Mouse (Mus musculus): ENCODE measurements around the gene Dlec1. TPM values are rescaled to one million over a fixed set of nuclear protein-coding genes. Genes with fewer than 3 reads are reported as not detected.

Dlec1 gene
- total RNA-seq, 4 experiments from 2014 or later, result 2.2 to 6.6 (median 4.5) TPM

- DNase-seq, result no peak
These were observed 11.8 kb upstream of the Dlec1 start for GRCm38 (mm10) chr9:119090462-119090861.

GRCm38 (mm10) chr9:119091581-119092310 is 10.5 kb upstream of the Dlec1 start:
- DNase-seq, result no peak

- DNase-seq, result no peak
These were observed 9.5 kb upstream of the Dlec1 start for GRCm38 (mm10) chr9:119092473-119093418.

- DNase-seq, result peak; percentile 78
These were observed 8.6 kb upstream of the Dlec1 start, which contains the start of gene Plcd1 for GRCm38 (mm10) chr9:119093419-119094295. Gene Plcd1, minus strand, starts transcription at chr9:119093502.

DNA sequence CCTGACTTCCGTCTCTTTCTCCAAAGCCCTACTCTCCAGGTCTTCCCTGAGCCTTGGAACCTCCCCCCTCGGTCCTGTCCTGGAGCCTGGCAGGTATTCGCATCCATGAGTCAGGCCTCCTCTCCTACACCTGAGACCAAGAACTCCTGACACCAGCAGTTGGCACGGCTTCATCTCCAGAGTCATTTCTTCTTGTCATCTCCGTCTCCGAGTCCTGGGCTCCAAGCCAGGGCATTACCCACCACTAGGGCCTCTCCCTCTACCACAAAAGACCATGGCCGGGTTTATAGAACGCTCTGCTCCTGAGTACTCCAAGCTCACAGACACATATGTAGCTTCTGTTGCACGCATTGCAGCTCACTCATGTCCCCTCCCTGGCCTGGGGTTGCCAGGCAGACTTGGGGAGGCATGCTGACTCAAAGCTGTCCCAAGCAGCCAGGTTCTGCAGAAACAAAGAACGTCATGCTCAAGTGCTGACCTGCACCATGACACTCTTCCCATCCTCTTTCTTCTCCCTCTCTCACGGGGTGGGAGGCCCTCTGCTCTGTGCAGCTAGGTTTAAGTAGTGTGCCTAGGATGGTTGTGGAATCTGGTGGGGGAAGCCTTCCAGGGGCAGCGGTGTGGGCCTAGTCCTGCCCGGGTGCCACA is 7.7 kb upstream of the Dlec1 start:
- no peak for DNase-seq

DNA sequence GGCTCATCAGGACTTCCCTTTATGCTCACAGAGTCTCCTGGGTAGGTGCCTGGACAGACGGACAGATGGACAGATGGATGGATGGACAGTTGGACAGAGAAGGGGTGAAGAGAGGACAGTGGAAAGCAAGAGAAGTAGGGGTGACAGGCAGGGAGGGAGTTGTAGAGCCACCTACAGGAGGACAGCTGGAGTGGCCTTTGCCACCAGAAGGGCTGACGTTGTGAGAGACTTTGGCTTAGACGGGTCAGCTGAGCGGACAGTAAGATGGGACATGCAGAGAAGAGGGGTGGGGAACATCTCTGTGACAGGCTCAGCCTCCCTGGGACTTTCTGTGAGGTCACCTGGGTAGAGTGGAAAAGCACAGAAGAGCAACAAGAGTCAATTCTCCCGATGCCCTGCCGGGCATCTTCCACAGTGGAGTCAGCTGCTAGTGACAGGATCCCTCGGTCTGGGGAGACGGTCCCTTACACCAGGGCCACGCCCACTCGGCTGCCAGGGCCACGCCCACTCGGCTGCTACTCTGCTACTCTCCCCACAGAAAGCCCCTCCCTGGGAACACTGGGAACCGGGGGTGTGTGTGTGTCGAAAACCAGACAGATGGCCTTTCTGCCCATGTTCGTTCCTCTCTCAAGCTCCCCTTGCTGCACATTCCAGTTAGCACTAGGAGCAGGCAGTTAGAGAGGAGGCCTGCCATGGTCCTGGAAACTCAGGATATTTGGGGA is 1.9 kb upstream of the Dlec1 start:
- DNase-seq, result no peak

- DNase-seq, result no peak
These were observed 470 bp downstream of the Dlec1 start for GRCm38 (mm10) chr9:119102783-119103113.

DNA sequence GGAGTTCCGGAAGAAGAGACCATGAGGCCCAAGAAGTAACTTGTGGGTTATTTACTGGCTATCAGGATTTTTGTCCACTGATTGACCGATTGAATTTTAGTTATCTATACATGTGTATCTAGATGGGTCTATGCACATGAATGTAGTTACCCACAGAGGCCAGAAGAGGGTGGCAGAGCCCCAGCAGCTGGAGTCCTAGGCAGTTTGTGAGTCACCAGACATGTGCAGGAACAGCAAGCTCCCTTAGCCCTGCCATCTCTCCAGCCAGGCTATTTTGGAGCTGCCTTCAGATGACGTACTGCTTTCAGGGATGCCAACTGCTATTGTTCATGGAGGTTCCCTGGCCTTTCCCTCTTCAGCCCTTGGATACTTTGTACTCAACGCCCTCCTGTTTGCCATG is 5.3 kb downstream of the Dlec1 start:
- no peak for DNase-seq

DNA sequence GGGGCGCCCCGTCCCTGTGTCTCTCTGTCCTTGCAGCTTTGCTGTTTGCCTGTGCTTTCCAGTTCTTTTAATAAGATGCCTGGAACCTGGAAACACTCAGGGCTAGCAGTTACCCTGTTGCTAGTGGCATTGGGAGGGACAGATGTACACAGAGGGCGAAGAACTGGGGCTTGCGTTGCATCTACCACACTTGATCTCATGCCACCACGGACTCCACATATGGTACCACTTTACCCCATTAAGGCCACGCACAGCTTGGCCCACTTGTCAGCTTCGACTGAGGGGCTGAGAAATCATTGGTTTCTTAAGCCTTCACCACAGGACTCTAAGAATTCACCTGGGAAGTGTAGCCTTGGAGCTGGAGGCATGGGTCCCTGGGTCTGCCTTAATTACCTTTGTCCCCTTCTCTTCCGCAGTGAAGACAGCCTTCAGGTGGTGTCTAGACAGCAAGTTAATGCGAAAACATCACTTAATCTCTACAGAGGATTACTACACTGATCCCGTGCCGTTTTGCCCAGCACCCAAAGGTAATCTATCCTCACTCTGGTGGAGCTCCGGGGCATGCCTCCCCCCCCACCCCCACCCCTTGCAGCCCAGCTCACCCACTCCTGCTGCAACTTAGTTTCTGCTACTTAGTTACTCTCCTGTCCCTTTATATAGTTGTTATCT is 7.5 kb downstream of the Dlec1 start:
- no peak for DNase-seq

GRCm38 (mm10) chr9:119110640-119111039 is 8.4 kb downstream of the Dlec1 start:
- DNase-seq, result no peak

GRCm38 (mm10) chr9:119114911-119115310 is 12.6 kb downstream of the Dlec1 start:
- no peak for DNase-seq

DNA sequence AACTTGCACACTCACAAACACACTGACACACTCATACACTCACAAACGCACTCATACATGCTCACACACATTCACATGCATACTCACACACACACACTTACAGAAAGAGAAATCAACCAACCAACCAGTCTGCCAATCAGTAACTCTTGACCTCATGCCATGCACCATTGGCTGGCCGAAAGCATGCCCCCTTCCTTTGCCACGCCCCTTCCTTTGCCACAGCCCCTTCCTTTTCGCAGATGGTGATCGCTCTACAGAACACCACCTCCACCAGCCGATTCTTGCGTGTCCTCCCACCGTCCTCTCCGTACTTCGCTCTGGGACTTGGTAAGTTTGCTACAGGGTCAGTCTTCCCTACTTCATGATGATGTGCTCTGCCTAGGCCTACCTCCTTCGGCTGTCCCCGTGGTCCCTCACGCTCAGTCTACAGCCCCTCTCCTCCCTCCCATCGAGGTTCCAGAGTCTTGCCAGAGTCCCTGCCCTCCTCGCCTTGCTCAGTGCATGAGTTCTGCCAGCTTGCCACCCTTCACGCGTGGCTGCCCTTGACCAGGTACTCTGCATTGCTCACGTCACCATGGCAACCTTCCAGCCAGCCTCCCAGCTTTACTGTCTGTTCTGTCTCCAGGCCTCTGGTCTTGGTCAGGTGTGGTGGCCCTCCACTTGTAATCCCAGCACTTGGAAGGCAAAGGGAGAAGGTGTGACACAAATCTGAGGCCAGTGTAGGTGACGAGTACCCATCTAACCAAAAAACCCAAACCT is 17.3 kb downstream of the Dlec1 start:
- DNase-seq, result no peak

DNA sequence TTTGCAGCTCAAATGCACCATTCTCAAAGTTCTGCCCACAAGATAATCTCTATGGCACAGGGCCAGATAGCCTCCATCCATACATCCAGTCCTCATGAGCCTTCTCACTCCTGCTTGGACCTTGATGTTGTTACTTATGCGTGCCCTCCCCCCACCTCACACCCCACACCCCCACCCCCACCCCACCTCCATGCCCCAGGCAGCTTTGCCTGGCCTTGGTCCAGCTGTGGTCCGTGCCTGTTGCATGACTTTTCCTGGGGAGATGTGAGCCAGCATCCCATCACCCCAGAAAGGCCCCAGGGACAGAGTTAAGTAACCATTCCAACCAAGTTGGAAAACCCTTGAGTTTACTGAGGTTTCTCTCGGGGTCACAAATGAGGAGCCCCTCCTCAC is 17.9 kb downstream of the Dlec1 start:
- no peak for DNase-seq

GRCm38 (mm10) chr9:119122596-119123369 is 20.5 kb downstream of the Dlec1 start:
- no peak for DNase-seq

- no peak for DNase-seq
These were observed 26.3 kb downstream of the Dlec1 start for GRCm38 (mm10) chr9:119128436-119129181.

DNA sequence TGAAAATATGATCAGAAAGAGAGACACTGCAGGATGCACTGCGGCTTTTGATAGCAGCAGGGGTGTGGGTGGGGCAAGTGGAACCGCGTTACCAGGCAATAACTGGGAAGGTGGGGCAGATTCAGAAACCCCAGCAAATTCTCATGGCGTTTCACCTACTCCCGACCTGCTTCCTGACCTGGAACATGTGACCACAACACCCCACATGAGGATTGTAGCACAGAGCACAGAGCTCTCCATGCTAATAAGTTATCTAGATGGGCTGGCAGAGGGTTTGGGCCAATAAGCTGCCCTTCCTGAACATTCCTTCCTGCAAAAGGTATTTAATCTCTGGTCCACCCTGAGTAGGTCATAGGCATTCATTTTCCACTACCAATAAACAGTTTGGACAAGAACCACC is 28.4 kb downstream of the Dlec1 start:
- no peak for DNase-seq

GRCm38 (mm10) chr9:119138836-119139235 is 36.6 kb downstream of the Dlec1 start:
- DNase-seq, result no peak

DNA sequence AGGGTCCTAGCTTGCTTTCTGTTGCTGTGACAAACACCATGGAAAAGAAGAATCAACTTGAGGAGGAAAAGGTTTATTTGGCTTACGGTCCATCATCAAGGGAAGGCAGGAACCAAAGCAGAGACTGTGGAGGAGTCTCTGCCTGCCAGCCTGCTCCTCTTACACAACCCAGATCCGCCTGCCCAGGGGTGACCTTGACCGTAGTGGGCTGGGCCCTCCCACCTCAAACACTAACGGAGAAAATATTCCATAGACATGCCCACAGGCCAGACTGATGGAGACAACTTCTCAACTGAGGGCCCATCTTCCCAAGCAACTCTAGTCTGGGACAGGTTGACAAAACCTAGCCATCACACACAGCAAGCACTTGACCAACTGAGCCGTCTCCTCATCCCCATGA is 39.8 kb downstream of the Dlec1 start:
- peak; percentile 25 for DNase-seq

DNA sequence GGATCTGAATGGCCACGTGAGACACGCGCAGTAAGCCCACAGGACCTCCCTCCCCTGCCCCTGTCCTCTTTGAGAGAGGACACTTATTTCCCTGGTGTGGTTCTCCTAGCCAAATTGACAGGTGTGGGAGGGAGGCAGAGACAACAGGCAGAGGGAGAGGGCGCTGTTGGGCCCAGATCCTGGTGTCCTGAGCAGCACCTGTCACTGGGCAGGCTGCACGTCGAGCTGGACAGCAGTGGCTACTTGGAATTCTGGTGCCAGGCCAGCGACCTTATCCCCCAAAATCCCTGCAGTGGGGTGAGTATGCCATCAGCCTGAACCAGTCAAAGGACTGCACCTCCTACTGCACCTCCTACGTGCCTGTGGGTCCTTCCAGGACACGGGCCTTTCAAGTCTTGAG is 41.1 kb downstream of the Dlec1 start:
- DNase-seq, result no peak

Measured in adrenal gland, adult 8-10 months (tissue).